Mouse (Mus musculus) ovary, postnatal 36 days (tissue): ENCODE data around the gene Kcnq1.

Source experiments
- DNase-seq: peaks from one replicate; pipeline ENCODE4 v3.0.0; 2022; ENCODE audit warnings: low spot score, mixed read lengths

The Kcnq1 gene

DNA sequence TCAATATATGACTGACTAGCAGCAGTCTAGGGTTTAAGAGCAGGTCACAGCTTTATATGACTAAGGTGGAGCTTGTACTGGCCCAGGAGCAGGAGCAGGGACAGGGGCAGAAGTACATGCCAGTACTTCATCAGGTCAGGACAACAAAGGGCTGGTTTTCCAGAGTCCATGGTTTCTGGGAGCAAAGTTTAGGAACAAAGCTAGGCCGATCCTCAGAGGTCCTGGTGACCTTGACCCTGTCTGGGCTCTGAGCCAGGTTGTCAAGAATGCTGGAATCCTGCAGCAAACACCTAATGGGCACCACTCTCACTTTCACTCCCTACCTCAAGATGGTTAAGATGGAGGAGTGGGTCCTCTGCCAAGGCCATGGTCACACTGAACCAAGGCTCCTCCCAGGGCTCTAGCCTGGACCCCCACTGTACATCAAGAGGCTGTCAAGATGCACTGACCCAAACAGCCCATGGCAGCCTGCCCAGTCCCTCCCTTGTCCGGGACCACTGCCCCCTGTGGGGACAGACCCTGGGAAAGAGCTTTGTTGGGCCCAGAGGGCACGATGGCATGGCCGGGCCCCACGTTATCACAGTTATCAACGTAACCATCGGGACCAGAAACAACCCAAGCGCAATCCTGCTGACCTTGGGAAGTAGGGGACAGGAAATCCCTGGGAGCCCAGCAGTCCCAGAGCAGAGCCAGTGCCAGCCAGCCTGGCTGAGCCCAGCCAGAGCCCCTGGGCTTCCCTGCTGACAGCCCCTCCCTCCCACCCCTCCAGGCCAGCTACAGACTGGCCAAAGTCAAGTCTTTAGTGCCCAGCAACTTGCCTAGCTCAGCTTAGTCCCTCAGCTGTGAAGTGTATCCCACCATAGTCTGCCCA lies 259.0 kb downstream of the Kcnq1 start:
- no peak for DNase-seq

GRCm38 (mm10) chr7:143367366-143368266 lies 261.5 kb downstream of the Kcnq1 start:
- no peak for DNase-seq

DNA sequence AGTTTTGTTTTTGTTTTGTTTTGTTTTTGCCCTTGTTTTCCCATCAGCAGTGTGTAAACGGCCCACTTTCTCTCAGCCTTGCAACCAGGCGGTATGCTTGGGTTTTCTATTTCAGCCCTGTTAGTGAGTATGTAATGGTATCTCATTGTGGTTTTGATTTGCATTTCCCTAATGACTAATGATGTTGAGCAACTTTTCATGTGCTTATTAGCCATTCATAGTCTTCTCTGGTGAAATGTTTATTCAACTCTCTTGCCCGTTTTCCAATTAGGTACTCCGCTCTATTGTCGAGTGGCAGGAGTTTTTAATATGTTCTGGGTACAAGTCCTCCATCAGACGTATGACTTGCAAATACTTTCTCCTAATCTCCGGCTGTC lies 262.1 kb downstream of the Kcnq1 start:
- no peak for DNase-seq

DNA sequence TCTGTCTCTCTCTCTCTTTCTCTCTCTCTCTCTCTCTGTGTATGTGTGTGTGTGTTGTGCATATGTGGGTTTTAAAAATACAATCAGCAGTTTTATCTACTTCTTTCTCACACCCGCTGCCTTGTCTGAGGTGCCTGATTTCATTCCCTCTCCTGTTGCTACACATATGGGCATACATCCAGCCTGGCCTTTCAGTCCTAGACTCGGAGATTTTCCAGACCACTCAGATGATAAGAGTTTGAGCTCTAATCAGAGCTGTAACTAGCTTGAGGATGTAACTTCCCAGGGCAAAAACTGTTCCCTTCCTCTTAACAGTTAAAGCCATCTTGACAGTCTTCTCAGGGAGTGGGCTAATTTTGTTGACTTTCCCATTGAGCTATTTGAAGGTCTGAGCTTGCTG lies 265.2 kb downstream of the Kcnq1 start:
- DNase-seq = no peak

DNA sequence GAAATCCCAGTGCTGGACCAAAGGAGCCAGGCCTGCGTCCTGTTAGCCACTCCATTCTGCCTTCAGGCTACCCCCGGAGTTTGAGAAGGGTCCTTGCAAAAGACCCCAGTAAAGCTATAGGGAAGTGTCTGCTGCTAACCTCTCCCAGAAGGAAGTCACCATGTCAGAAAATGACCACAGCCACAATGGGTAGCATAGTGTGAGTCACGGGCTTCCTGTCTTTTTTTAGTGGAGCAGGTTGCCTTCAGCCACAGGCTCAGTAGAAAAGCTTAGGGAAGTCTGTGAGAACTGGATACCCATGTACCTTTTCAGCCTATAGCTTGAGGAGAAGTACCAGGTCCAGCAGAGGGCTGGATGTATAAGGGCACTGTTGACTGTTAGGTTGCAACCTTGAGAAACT lies 267.1 kb downstream of the Kcnq1 start:
- no peak for DNase-seq

GRCm38 (mm10) chr7:143375945-143376344 lies 269.8 kb downstream of the Kcnq1 start:
- DNase-seq = no peak

DNA sequence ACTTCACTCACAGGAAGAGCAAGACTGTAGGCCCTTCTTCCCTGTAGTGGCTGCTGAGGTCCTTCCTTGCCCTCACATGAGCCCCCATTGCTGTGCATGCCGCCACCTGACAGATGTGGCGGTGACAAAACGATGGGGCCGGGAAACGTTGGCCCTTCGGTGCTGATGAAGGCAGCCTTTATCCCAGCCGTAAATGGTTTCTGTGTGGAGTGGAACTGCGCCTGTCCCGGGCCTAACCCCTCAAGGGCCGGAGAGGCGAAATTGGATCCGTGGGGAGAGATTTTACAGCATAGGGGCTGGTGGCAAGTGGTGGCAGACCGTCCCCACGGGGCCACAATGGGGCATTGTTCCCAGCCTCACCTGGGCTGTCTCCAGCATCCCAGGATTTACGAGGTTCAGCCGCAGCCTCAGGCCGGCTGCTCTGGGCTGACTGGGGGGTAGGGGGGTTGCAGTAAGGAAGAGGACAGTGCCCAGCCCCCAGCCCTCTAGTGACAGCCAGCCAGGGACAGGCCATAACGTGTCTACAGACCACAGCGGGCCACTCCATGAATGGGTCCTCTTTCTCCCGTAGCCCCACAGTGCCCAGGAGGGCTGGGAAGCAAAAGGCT lies 274.4 kb downstream of the Kcnq1 start:
- no peak for DNase-seq

DNA sequence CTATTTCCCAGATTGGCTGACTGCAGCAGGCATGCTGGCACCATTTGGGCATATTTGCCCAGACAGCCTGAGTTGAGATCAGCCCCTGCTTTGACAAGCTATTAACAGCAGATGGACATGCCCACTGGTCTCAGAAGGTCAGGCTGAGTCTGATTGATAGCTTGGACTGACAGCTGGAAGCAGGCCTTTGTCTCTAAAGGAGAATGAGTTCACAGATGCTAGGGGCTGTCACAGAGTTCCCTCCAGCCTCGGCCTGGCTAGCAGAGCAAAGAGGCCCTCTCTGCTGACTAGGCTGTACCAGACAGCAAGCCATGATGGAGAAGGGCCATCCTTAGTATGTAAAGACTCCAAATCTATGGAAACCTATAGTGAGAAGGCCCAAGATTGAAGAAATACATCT lies 280.5 kb downstream of the Kcnq1 start:
- DNase-seq = no peak

DNA sequence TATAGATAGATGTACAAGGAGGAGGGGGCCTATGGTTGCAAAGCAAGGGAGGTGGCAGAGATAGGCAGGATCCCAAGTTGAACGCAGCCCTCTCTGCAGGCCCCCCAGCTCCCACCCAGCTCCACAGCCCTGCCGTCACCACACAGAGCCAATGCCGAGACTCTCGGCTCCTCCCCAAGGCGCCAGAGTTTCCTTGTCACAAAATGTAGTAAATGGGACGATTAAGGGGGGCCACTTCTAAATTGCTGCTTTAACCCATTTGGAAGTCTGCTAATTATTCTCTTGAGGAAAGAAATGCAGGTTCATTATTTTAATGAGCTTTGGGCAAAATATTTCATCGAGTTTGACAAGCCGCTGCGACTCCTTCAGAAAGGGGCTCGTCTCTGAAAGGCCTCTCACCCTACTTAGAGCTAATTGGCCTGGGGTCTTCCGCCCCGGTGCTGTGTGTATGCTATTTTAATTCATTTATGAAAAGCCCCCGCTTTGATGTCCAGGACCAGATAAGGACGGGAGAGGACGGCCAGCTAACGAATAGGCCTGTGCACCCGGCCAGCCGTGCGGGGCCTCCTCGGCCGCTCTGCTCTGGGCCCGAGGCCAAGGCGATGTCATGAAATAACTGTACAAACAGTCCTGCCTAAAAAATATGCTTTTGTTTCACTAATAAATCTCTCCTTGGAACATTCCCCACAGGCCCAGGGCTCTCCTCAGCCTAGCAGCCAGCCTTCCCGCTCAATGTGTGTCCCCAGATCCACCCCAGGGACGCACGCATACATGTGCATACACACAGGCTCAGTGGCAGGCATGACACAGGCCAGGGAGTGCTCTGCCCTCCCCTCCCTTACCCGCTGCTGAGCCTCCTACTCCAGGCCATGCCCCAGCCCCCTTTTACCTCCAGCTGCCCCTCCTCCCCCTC lies 282.9 kb downstream of the Kcnq1 start:
- DNase-seq = peak; percentile 73

- no peak for DNase-seq
Observed at GRCm38 (mm10) chr7:143389860-143390259, 283.7 kb downstream of the Kcnq1 start.

DNA sequence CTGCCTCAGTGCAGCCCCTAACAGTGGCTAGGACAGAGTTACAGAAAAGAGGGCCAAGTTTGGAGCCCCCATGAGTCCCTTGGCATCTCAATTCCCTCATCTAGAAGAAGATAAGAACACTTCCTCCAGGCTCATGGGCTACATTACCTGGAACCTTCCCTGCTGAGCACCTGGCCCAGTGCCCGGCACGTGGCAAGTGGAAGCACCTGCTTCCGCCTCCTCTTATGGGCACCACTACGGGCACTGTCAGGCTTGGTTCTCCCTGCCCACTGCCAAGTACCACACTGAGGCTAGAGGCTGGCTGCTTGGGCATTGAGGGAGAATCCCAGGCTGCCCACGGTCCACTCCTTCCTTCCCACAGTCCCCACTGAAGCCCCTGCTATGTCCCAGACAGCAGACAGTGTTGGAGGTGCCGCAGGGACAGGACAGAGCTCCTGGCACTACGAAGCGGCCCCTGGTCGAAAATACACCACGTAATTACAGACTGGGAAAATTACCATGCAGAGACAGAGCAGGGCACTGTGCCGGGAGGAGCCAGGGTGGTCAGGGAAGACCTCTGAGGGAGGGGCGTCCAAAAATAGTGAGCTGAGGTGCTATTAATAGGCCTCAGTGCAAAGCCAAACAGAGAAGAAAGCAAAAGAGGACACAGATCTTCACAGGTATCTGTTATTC lies 284.3 kb downstream of the Kcnq1 start:
- no peak for DNase-seq

GRCm38 (mm10) chr7:143395113-143395563 lies 289.0 kb downstream of the Kcnq1 start:
- no peak for DNase-seq

DNA sequence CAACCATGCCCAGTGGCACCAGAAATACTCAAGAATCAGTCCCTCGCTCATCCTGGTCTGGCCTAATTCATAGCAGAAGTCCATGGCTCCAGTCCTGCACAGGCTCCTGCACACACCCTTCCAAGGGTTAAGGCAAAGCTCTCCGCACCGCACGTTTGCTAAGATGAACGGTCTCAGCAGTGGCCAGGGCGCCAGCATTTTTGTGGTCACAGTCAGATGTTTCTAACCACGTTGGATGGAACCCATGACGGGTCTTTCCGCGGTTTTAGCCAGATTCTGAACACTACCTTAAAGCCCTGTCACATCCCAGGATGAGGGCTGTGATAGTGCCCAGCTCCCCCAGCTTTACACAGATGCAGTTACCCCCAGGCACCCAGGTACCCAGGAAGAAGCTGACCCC lies 293.6 kb downstream of the Kcnq1 start:
- no peak for DNase-seq

DNA sequence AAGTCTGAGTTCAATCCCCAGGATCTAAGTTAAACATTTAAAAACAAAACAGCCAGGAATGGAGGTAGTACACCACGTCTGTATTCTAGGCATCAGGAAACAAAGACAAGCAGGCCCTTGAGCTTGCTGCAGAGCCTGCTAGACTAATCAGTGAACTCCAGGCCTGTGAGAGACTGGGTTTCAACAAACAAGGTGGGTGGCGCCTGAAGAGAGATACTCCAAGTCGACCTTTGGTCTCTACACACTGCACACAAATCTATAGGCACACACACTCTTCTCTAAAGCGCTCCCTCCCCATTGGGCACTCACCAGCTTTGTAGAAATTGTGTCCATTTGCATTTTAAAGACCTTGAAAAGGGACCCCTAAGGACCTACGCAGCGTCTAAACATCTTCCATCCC lies 294.4 kb downstream of the Kcnq1 start:
- DNase-seq = no peak

DNA sequence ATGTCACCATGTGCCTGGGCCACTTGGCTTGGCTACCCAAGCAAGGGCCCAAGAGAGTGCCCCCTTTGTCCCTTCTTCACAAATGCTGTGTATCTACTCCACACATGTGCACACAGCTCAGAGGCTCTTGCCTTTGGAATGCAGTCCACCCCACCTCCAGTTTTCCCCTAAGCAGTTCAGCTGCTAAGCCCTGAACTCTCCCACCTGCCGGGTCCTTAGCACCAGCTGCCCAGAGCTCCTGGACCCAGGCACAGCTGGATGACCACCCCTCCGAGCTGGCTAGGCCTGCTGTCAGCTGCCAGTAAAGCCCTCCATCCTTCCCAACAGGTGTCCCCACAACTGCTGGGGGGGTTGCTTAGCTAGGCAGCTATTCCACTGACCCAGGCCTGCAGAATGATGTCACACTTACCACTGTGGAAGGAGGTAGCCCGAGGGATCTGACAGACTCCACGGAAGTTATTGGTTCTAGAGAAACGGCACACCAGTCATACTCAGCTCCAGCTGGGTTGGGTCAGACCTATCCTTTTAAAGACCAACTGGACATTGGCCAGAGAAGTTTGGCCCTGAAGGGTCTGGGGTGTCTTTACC lies 295.4 kb downstream of the Kcnq1 start:
- no peak for DNase-seq

GRCm38 (mm10) chr7:143404296-143404695 lies 298.1 kb downstream of the Kcnq1 start:
- DNase-seq = no peak

- no peak for DNase-seq
Observed at GRCm38 (mm10) chr7:143407931-143408501, 301.9 kb downstream of the Kcnq1 start.

DNA sequence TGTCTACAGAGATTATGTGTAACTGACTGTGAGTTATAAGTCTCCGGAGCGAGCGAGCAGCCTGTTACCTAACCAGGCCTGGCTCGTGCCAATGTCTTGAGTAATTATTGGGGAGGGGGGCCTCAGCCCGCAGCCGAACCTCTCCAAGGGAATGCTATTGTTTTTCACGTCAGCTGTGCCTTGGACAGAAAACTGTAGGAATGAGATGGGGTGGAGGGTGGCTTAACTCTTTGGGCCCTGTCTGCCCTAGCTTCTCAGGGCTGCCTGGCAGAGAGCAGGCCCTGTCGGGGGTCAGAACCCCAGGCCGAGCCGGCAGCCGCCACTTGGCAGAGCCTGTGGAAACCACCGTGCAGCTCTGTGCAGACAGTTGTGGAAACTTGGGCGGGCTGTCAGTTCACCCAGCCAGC lies 302.5 kb downstream of the Kcnq1 start:
- peak; percentile 38 for DNase-seq

GRCm38 (mm10) chr7:143412606-143413005 lies 306.4 kb downstream of the Kcnq1 start:
- DNase-seq = no peak

DNA sequence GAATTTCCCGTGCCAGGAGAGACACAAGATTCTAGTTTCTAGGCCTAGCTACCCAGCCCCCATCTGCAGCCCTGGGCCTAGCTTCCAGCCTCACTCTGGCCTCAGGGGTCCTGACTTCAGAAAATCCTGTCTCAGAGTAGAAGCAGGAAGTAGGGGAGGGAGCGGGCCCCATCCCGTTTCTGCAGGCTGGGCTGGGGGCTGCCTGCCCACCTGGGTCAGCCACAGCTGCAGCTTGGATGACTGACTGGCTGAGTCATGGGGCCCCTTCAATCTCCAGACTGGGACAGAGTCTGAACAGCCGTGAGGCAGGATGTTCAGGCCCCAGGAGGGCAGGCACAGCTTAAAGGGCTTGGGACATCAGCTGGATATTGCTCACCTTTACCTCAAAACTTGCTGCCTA lies 308.9 kb downstream of the Kcnq1 start:
- no peak for DNase-seq
